Mouse (Mus musculus) liver, embryonic 11.5 days (tissue): ENCODE data around the gene Tarsl2. TPM values are rescaled to one million over a fixed set of nuclear protein-coding genes. Genes with fewer than 3 reads are reported as not detected.

ENCODE experiments used
- ATAC-seq: fragments of 200-750 bp; cut with Nextera tagmentation; replicated peaks from 2 replicates; pipeline ENCODE4 v1.8.0; 2017; ENCODE audit warnings: moderate number of reproducible peaks, mild to moderate bottlenecking, moderate TSS enrichment, moderate library complexity; ENCODE audit not compliant: low FRiP score
- DNase-seq: peaks from one replicate; pipeline ENCODE4 v3.0.0-alpha.2; 2017; ENCODE audit warnings: low spot score
- H3K27ac ChIP-seq: fragments of 300-500 bp; sonication (generic); 2 replicates; pipeline ENCODE4 v1.5.1; 2014; ENCODE audit warnings: mild to moderate bottlenecking, low read depth, low read length, control low read depth
- H3K27me3 ChIP-seq: fragments of 300-500 bp; sonication (generic); replicated peaks from 2 replicates; pipeline ENCODE4 v1.6.1; 2014; ENCODE audit warnings: low read length, mixed read lengths; ENCODE audit not compliant: control insufficient read depth, insufficient read depth
- H3K36me3 ChIP-seq: fragments of 300-500 bp; sonication (generic); 2 replicates; pipeline ENCODE4 v1.6.1; 2014; ENCODE audit warnings: mild to moderate bottlenecking, low read length, moderate library complexity, mixed read lengths; ENCODE audit not compliant: control insufficient read depth, insufficient read depth
- H3K4me1 ChIP-seq: fragments of 300-500 bp; sonication (generic); replicated peaks from 2 replicates; pipeline ENCODE4 v1.6.1; 2014; ENCODE audit warnings: low read length, mixed read lengths; ENCODE audit not compliant: control insufficient read depth, insufficient read depth
- H3K4me2 ChIP-seq: fragments of 300-500 bp; sonication (generic); 2 replicates; pipeline ENCODE4 v1.6.1; 2014; ENCODE audit warnings: mild to moderate bottlenecking, control low read depth, moderate library complexity
- H3K4me3 ChIP-seq: fragments of 300-500 bp; sonication (generic); 2 replicates; pipeline ENCODE4 v1.5.1; 2014; ENCODE audit warnings: low read depth, low read length, control low read depth
- H3K9ac ChIP-seq: fragments of 300-500 bp; sonication (generic); 2 replicates; pipeline ENCODE4 v1.6.1; 2014; ENCODE audit warnings: low read depth, low read length, control low read depth
- H3K9me3 ChIP-seq: fragments of 300-500 bp; sonication (generic); 2 replicates; pipeline ENCODE4 v1.6.1; 2016; ENCODE audit warnings: low read length, inconsistent platforms, mixed read lengths; ENCODE audit not compliant: control insufficient read depth
- WGBS: fragments of 180-500 bp; shearing (Covaris S2); extraction: QIAGEN DNeasy Blood & Tissue Kit; methylation state at CpG from one replicate; pipeline ENCODE4 v1.1.7; 2014; 5-methylcytosine and 5-hydroxymethylcytosine counted together
- polyA plus RNA-seq: library from polyadenylated mRNA; unstranded; fragments of >200 nt; fragmentation: Nextera tagmentation; extraction: Ambion mirVana; gene quantifications from 2 replicates; pipeline ENCODE4 v1.2.1, GENCODE M21; 2014

Tarsl2 gene
- polyA plus RNA-seq, 1 experiment from 2014 or later, result 35.4 TPM

DNA sequence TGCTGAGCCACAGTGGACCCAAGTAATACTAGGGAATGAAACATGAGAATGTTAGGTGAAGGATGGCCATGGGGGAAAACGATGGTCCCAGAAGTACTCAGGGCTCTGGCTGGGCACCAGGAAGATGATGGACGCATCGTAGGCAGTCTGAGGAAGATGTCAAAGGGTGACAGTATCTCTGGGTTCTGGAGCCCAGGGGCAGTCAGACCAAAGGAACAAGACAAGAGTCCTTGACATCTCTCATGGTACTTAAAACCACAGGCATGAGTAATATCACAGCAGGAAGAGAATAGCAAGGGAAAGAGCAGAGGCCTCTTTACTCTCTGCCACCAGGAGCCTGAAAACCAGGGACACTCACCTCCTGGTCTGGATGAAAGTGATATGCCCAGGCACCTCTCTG, 90.6 kb downstream of the Tarsl2 start:
- H3K4me3 ChIP-seq, result no peak overlapping the region
- H3K9me3 ChIP-seq, result no peaks in the 10 kb centered on the region
- H3K36me3 ChIP-seq, result no peaks in the 10 kb centered on the region
- no peak overlapping the region for H3K27ac ChIP-seq
- no peaks in the 10 kb centered on the region for H3K27me3 ChIP-seq
- H3K4me2 ChIP-seq, result no peak overlapping the region
- no peaks in the 10 kb centered on the region for H3K4me1 ChIP-seq
- no peak overlapping the region for H3K9ac ChIP-seq
- DNase-seq (no peak), ATAC-seq (no peak)
- WGBS, result 86% methylated on average over 3 of the region's 3 CpGs

DNA sequence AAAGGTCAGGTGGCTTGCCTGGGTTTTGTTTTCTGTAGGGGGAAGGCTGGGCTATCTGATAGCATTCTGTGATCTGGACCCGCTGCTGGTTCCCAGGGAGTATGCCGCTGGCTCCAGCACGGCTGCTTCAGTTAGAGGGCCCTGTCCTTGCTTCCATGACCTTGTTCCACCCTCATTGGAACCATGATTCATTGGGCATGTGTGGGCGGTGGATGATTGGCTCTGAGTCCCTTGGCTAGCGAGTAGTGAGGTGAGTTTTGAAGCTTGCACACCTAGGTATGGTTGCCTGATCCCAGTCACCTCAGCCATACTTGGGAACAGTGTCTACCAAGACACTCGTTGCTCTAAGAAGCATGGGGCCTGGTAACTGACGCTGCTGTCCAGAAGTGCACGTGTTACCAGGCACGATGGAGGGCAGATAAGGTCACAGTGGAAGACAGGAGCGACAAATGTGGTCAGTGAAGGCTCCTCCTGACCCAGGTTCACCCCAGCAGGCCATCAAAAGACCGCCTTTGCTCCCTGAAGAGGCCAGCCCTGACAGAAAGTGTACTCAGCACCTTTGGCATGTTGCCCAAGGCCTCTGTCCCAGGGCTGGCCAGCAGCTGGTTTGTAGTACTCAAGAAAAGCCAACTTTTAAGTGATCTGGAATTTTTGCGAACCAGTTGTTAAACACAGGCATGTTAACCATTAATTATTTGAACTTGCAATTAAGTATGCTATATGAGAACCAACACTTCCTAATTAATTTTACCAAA, 92.8 kb downstream of the Tarsl2 start:
- 62% methylated on average over 12 of the region's 12 CpGs for WGBS
- H3K36me3 ChIP-seq, result no peaks in the 10 kb centered on the region
- no peak for ATAC-seq
- H3K4me2 ChIP-seq, result no peak overlapping the region
- no peak overlapping the region for H3K27ac ChIP-seq
- H3K4me3 ChIP-seq, result no peak overlapping the region
- no peak for DNase-seq
- no peaks in the 10 kb centered on the region for H3K27me3 ChIP-seq
- H3K9ac ChIP-seq, result no peak overlapping the region
- no peaks in the 10 kb centered on the region for H3K4me1 ChIP-seq
- no peaks in the 10 kb centered on the region for H3K9me3 ChIP-seq

Other genes starting within 250 kb of the Tarsl2 start
- gene Tjp1, start 117.1 kb upstream of the Tarsl2 start, polyA plus RNA-seq, result 14.4 and 15.0 TPM in 2 replicates
- gene Tm2d3, start 46.3 kb downstream of the Tarsl2 start, polyA plus RNA-seq, result 58.2 and 61.0 TPM in 2 replicates
- gene Pcsk6, start 216.8 kb downstream of the Tarsl2 start, polyA plus RNA-seq, result 1.3 and 1.8 TPM in 2 replicates